Mouse (Mus musculus) hindbrain, embryonic 15.5 days (tissue): Measurements from ENCODE around the gene Med13l. TPM values are rescaled to one million over a fixed set of nuclear protein-coding genes. Genes with fewer than 3 reads are reported as not detected.

Experiments
- ATAC-seq: fragments of 200-750 bp; cut with Nextera tagmentation; 2 replicates; pipeline ENCODE4 v1.8.0; 2017; ENCODE audit warnings: low read depth, moderate number of reproducible peaks, moderate TSS enrichment; ENCODE audit not compliant: low FRiP score
- H3K27ac ChIP-seq: fragments of 300-500 bp; sonication (generic); replicated peaks from 2 replicates; pipeline ENCODE4 v1.5.1; 2015; ENCODE audit warnings: mild to moderate bottlenecking, inconsistent platforms
- H3K27me3 ChIP-seq: fragments of 300-500 bp; sonication (generic); 2 replicates; pipeline ENCODE4 v1.6.1; 2015; ENCODE audit warnings: control low read depth, inconsistent platforms
- H3K36me3 ChIP-seq: fragments of 300-500 bp; sonication (generic); 2 replicates; pipeline ENCODE4 v1.6.1; 2015; ENCODE audit warnings: control low read depth, inconsistent platforms
- H3K4me1 ChIP-seq: fragments of 300-500 bp; sonication (generic); replicated peaks from 2 replicates; pipeline ENCODE4 v1.6.1; 2015; ENCODE audit warnings: control low read depth, inconsistent platforms
- H3K4me2 ChIP-seq: fragments of 300-500 bp; sonication (generic); 2 replicates; pipeline ENCODE4 v1.6.1; 2015; ENCODE audit warnings: moderate library complexity, mild to moderate bottlenecking, inconsistent platforms
- H3K4me3 ChIP-seq: fragments of 300-500 bp; sonication (generic); 2 replicates; pipeline ENCODE4 v1.5.1; 2015; ENCODE audit warnings: mild to moderate bottlenecking, inconsistent platforms
- H3K9ac ChIP-seq: fragments of 300-500 bp; sonication (generic); 2 replicates; pipeline ENCODE4 v1.6.1; 2015; ENCODE audit warnings: inconsistent platforms
- H3K9me3 ChIP-seq: fragments of 300-500 bp; sonication (generic); 2 replicates; pipeline ENCODE4 v1.6.1; 2016; ENCODE audit warnings: control low read depth, inconsistent platforms
- WGBS: fragments of 180-500 bp; shearing (Covaris S2); methylation state at CpG from one replicate; pipeline ENCODE4 v1.1.7; 2015; 5-methylcytosine and 5-hydroxymethylcytosine counted together
- polyA plus RNA-seq: library from polyadenylated mRNA; unstranded; fragments of >200 nt; fragmentation: Nextera tagmentation; extraction: Ambion mirVana; gene quantifications from 2 replicates; pipeline ENCODE4 v1.2.1, GENCODE M21; 2015

The Med13l gene
- polyA plus RNA-seq, 1 experiment from 2014 or later: 13.7 TPM

- 84% methylated on average over 10 of the region's 10 CpGs for WGBS
- ATAC-seq: no peak
These were observed 130.7 kb downstream of the Med13l start for GRCm38 (mm10) chr5:118691025-118691709.

GRCm38 (mm10) chr5:118691710-118692040, 131.2 kb downstream of the Med13l start:
- no peaks in the 10 kb centered on the region for H3K36me3 ChIP-seq
- peaks cover 38% of the 10 kb centered on the region for H3K4me1 ChIP-seq
- H3K4me2 ChIP-seq: no peak overlapping the region
- no peaks in the 10 kb centered on the region for H3K27me3 ChIP-seq
- WGBS: 43% methylated on average over 7 of the region's 7 CpGs
- no peak overlapping the region for H3K9ac ChIP-seq
- ATAC-seq: no peak
- no peaks in the 10 kb centered on the region for H3K9me3 ChIP-seq
- no peak overlapping the region for H3K4me3 ChIP-seq
- H3K27ac ChIP-seq: no peak overlapping the region

More at GRCm38 (mm10) chr5:118691025-118691709, 130.7 kb downstream of the Med13l start:
- Histone ChIP-seq H3K9ac (no peak overlapping the region), H3K4me3 (no peak overlapping the region), H3K27me3 (no peaks in the 10 kb centered on the region), H3K4me1 (peaks cover 37% of the 10 kb centered on the region), H3K9me3 (no peaks in the 10 kb centered on the region), H3K27ac (no peak overlapping the region), H3K4me2 (no peak overlapping the region), H3K36me3 (no peaks in the 10 kb centered on the region)

GRCm38 (mm10) chr5:118693996-118694395, 133.5 kb downstream of the Med13l start:
- H3K4me3 ChIP-seq: no peak overlapping the region
- 94% methylated on average over 9 of the region's 9 CpGs for WGBS

GRCm38 (mm10) chr5:118697073-118697472, 136.6 kb downstream of the Med13l start:
- no peak overlapping the region for H3K4me2 ChIP-seq
- no peaks in the 10 kb centered on the region for H3K9me3 ChIP-seq
- H3K36me3 ChIP-seq: no peaks in the 10 kb centered on the region
- H3K27me3 ChIP-seq: no peaks in the 10 kb centered on the region
- ATAC-seq: no peak
- 91% methylated on average over 7 of the region's 7 CpGs for WGBS
- no peak overlapping the region for H3K9ac ChIP-seq
- no peak overlapping the region for H3K4me3 ChIP-seq
- no peak overlapping the region for H3K27ac ChIP-seq
- H3K4me1 ChIP-seq: peaks cover 46% of the 10 kb centered on the region

More at GRCm38 (mm10) chr5:118693996-118694395, 133.5 kb downstream of the Med13l start:
- H3K9me3 ChIP-seq: no peaks in the 10 kb centered on the region
- H3K4me1 ChIP-seq: peaks cover 27% of the 10 kb centered on the region
- H3K27me3 ChIP-seq: no peaks in the 10 kb centered on the region
- H3K9ac ChIP-seq: no peak overlapping the region
- H3K4me2 ChIP-seq: no peak overlapping the region
- no peak for ATAC-seq
- no peaks in the 10 kb centered on the region for H3K36me3 ChIP-seq
- no peak overlapping the region for H3K27ac ChIP-seq

GRCm38 (mm10) chr5:118700978-118701377, 140.5 kb downstream of the Med13l start:
- Histone ChIP-seq H3K4me2 (no peak overlapping the region), H3K4me1 (peaks cover 63% of the 10 kb centered on the region), H3K27me3 (no peaks in the 10 kb centered on the region), H3K4me3 (no peak overlapping the region), H3K9me3 (no peaks in the 10 kb centered on the region), H3K36me3 (no peaks in the 10 kb centered on the region), H3K27ac (no peak overlapping the region), H3K9ac (no peak overlapping the region)
- ATAC-seq: no peak
- WGBS: 92% methylated on average over 4 of the region's 4 CpGs

- Histone ChIP-seq H3K27me3 (no peaks in the 10 kb centered on the region), H3K9me3 (no peaks in the 10 kb centered on the region), H3K4me1 (peaks cover 73% of the 10 kb centered on the region), H3K4me2 (no peak overlapping the region), H3K9ac (no peak overlapping the region), H3K4me3 (no peak overlapping the region), H3K27ac (no peak overlapping the region), H3K36me3 (no peaks in the 10 kb centered on the region)
- ATAC-seq: no peak
- WGBS: 18% methylated on average over 9 of the region's 9 CpGs
These were observed 142.2 kb downstream of the Med13l start for GRCm38 (mm10) chr5:118702674-118703073.

GRCm38 (mm10) chr5:118704148-118704547, 143.7 kb downstream of the Med13l start:
- 77% methylated on average over 3 of the region's 3 CpGs for WGBS
- H3K4me3 ChIP-seq: no peak overlapping the region
- no peaks in the 10 kb centered on the region for H3K27me3 ChIP-seq
- no peaks in the 10 kb centered on the region for H3K36me3 ChIP-seq
- H3K4me2 ChIP-seq: no peak overlapping the region
- no peak overlapping the region for H3K9ac ChIP-seq
- no peaks in the 10 kb centered on the region for H3K9me3 ChIP-seq
- H3K4me1 ChIP-seq: peaks cover 86% of the 10 kb centered on the region
- no peak for ATAC-seq
- H3K27ac ChIP-seq: no peak overlapping the region

- WGBS: 76% methylated on average over 9 of the region's 9 CpGs
- Histone ChIP-seq H3K4me2 (no peak overlapping the region), H3K4me3 (no peak overlapping the region), H3K27ac (no peak overlapping the region), H3K9ac (no peak overlapping the region), H3K27me3 (no peaks in the 10 kb centered on the region), H3K36me3 (no peaks in the 10 kb centered on the region), H3K9me3 (no peaks in the 10 kb centered on the region), H3K4me1 (peaks cover 87% of the 10 kb centered on the region)
- ATAC-seq: no peak
These were observed 144.5 kb downstream of the Med13l start for GRCm38 (mm10) chr5:118704960-118705359.

- no peaks in the 10 kb centered on the region for H3K36me3 ChIP-seq
- H3K4me2 ChIP-seq: no peak overlapping the region
- H3K4me3 ChIP-seq: no peak overlapping the region
- H3K4me1 ChIP-seq: peaks cover 87% of the 10 kb centered on the region
- H3K9ac ChIP-seq: no peak overlapping the region
- H3K9me3 ChIP-seq: no peaks in the 10 kb centered on the region
- H3K27ac ChIP-seq: peak overlapping the region; percentile 43
- 29% methylated on average over 6 of the region's 6 CpGs for WGBS
- no peaks in the 10 kb centered on the region for H3K27me3 ChIP-seq
- peak; percentile 20; the same call in 1 of the 2 replicates for ATAC-seq
These were observed 145.5 kb downstream of the Med13l start for GRCm38 (mm10) chr5:118706009-118706408.

GRCm38 (mm10) chr5:118706414-118706813, 145.9 kb downstream of the Med13l start:
- no peaks in the 10 kb centered on the region for H3K27me3 ChIP-seq
- no peaks in the 10 kb centered on the region for H3K9me3 ChIP-seq
- H3K4me3 ChIP-seq: no peak overlapping the region
- peaks cover 87% of the 10 kb centered on the region for H3K4me1 ChIP-seq
- H3K27ac ChIP-seq: peak overlapping the region; percentile 43
- WGBS: 18% methylated on average over 3 of the region's 3 CpGs
- no peak overlapping the region for H3K4me2 ChIP-seq
- H3K9ac ChIP-seq: no peak overlapping the region
- no peaks in the 10 kb centered on the region for H3K36me3 ChIP-seq
- peak; percentile 43; the same call in 1 of the 2 replicates for ATAC-seq

- 0 out of 2 replicates have a peak overlapping the region, but pooled peaks have one; percentile 17 for H3K27ac ChIP-seq
- H3K4me1 ChIP-seq: peaks cover 89% of the 10 kb centered on the region
- WGBS: 46% methylated on average over 5 of the region's 5 CpGs
- no peak overlapping the region for H3K9ac ChIP-seq
- H3K9me3 ChIP-seq: no peaks in the 10 kb centered on the region
- no peaks in the 10 kb centered on the region for H3K27me3 ChIP-seq
- no peaks in the 10 kb centered on the region for H3K36me3 ChIP-seq
- H3K4me3 ChIP-seq: no peak overlapping the region
- ATAC-seq: no peak
- no peak overlapping the region for H3K4me2 ChIP-seq
These were observed 147.0 kb downstream of the Med13l start for GRCm38 (mm10) chr5:118707501-118707900.

GRCm38 (mm10) chr5:118708215-118708949, 147.9 kb downstream of the Med13l start:
- Histone ChIP-seq H3K27ac (no peak overlapping the region), H3K36me3 (no peaks in the 10 kb centered on the region), H3K4me1 (peaks cover 85% of the 10 kb centered on the region), H3K9me3 (no peaks in the 10 kb centered on the region), H3K27me3 (no peaks in the 10 kb centered on the region), H3K9ac (no peak overlapping the region), H3K4me2 (no peak overlapping the region), H3K4me3 (no peak overlapping the region)
- WGBS: 66% methylated on average over 16 of the region's 16 CpGs
- 0 out of 2 replicates have a peak, but pooled peaks have one; percentile 49 for ATAC-seq
